Mouse (Mus musculus) embryonic fibroblast, embryonic 13.5 days (primary cell): ENCODE data around the gene Slc3a2. TPM values are rescaled to one million over a fixed set of nuclear protein-coding genes. Genes with fewer than 3 reads are reported as not detected.

ENCODE experiments used
- H3K27ac ChIP-seq: 2 replicates; pipeline ENCODE4 v1.5.1; 2012; ENCODE audit warnings: low read length, control low read depth, inconsistent platforms; ENCODE audit not compliant: insufficient read depth
- H3K4me1 ChIP-seq: 2 replicates; pipeline ENCODE4 v1.6.1; 2011; ENCODE audit warnings: low read length; ENCODE audit not compliant: control insufficient read depth, insufficient read depth
- H3K4me3 ChIP-seq: 2 replicates; pipeline ENCODE4 v1.5.1; 2011; ENCODE audit warnings: mild to moderate bottlenecking, control low read depth, low read length; ENCODE audit not compliant: insufficient read depth
- CTCF ChIP-seq: IDR thresholded peaks from 2 replicates; pipeline ENCODE4 v1.5.1; 2011; ENCODE audit warnings: mild to moderate bottlenecking, control low read depth, low read length, moderate library complexity, borderline replicate concordance; ENCODE audit not compliant: insufficient read depth
- POLR2A ChIP-seq: IDR thresholded peaks from 2 replicates; pipeline ENCODE4 v1.6.1; 2011; ENCODE audit warnings: low read depth, mild to moderate bottlenecking, control low read depth, low read length, moderate library complexity
- polyA plus RNA-seq: library from polyadenylated mRNA; stranded (reverse); fragments of >200 nt; gene quantifications from 2 replicates; pipeline ENCODE4 v1.2.4, GENCODE M21; 2011; ENCODE audit warnings: low read depth; ENCODE audit not compliant: missing spikeins, insufficient read length

Gene Slc3a2
- polyA plus RNA-seq, 1 experiment, result 309 TPM

DNA sequence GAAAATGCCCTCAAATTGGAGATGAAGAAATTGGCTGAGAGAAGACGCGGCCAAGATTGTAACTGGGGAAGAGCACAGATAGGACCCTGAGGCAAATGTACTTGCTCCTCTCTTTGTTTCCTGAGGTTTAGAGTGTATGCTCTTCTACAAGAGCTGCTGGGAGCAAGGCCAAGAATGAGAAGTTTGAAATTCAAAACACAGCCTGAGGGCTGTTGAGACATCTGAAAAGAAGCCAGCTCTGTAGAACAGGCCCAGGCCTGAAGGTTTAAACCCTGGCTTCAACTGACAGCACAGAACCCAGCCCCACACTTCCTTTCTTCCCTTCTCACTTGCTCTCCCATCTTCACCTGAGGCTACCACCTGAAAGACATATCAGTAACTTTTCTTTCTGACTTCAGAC is 13.1 kb downstream of the Slc3a2 start:
- Histone ChIP-seq H3K4me3 (no peak overlapping the region; the same call in 1 of the 2 replicates), H3K4me1 (peaks cover 7% of the 10 kb centered on the region; the same call in 1 of the 2 replicates), H3K27ac (peak overlapping the region; percentile 90)
- TF ChIP-seq POLR2A (no peak), CTCF (no peak)

DNA sequence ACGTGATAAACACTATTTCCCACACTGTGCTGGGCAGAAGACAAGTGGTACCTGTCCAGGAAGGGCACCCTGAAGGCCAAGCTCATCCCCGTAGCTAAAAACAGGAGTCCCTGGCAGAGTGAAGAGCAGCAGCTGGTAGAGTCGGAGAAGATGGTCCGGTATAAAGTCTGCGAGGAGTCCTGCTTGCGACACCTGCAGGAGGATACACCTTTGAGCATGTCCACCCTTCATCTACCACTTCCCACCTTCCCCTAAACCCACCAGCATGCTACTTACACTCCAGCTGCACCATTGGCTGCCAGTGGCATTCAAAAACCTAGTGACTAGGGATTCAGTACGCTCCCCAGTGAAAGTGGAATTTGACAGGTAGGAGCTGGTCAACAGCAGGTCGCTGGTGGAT is 14.2 kb downstream of the Slc3a2 start:
- H3K4me1 ChIP-seq, result peaks cover 7% of the 10 kb centered on the region; the same call in 1 of the 2 replicates
- TF ChIP-seq CTCF, result no peak
- no peak for TF ChIP-seq POLR2A
- H3K27ac ChIP-seq, result no peak overlapping the region
- H3K4me3 ChIP-seq, result no peak overlapping the region

DNA sequence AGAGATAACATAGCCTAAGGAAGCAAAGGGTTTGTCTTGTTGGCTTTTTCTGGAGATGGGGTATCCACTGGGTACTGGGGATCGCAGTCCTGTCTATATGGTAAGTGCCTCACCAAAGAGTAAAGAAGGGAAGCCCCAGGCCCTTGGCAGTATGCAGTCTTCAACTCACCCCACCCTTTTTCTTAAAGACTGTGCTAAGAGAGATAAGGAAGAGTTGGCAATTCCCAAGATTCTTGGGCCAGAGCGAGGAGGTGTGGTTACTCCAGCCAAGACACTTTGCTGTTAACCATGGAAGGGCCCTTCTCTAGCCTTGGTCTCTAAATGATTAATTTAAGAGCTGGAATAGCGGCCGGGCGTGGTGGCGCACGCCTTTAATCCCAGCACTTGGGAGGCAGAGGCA is 16.2 kb downstream of the Slc3a2 start:
- Histone ChIP-seq H3K4me1 (peaks cover 7% of the 10 kb centered on the region; the same call in 1 of the 2 replicates), H3K27ac (no peak overlapping the region), H3K4me3 (no peak overlapping the region)
- TF ChIP-seq CTCF, result no peak

DNA sequence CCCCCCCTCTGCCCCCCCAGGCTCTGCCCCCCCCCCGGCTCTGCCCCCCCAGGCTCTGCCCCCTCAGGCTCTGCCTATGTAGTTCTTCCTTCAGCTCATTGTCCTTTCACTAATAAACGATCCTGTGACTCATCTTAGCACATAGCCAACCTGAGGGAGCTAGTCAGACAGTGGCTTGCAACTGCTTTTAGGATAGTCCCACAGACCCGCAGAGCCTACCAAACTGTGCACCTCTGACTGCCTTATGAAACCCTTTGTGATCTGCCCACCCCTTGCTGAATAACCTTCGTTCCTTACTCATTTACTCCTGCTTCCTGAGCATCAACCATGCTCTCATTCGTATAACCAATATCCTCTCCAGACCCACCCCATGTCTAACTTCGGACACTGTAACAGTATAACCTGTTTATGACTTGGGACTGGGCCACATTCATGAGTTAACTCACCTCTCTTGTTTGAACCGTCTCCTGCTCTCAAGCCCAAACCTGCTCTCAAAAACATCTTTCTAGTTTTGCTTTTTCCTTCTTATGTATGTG is 17.0 kb downstream of the Slc3a2 start:
- H3K27ac ChIP-seq, result no peak overlapping the region; the same call in 1 of the 2 replicates
- H3K4me1 ChIP-seq, result peaks cover 7% of the 10 kb centered on the region; the same call in 1 of the 2 replicates
- TF ChIP-seq POLR2A (0 out of 2 replicates have a peak, but pooled peaks have one; percentile 24), CTCF (no peak)
- no peak overlapping the region for H3K4me3 ChIP-seq

DNA sequence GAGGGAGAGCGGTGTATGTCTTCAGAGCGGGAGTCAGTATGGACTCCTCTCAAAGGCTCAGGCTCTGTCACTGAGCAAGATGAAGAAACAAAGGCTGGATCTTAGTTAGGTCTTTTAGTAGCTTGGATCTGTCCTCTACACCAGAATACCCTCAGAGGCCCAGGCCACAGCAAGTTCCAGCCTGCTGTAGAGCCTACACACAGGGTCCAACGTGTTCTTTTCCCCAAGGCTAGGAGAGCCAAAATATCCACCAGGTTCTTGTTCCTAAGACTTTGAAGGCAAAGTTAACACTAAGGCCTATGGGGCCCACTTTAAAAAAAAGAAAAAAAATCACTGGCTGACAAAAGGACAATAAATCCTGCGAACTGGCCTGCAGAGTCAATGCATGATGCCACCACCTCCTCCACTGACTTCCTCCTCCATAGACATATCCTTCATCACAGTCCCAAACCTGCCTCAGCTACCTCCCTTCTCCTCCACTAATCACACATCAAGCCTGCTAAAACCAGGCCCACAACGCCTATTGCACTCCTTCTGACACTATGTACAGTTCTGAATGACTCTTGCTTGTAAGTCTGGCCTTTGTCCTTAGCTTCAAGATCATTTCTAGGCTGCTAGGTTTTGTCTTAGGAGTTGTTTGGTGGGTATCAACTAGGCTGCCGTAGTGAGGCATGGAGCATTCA is 18.0 kb downstream of the Slc3a2 start:
- TF ChIP-seq POLR2A (0 out of 2 replicates have a peak, but pooled peaks have one; percentile 25), CTCF (no peak)
- H3K27ac ChIP-seq, result peak overlapping the region; percentile 50
- 0 out of 2 replicates have a peak, but pooled peaks cover 4% of the 10 kb centered on the region for H3K4me1 ChIP-seq
- H3K4me3 ChIP-seq, result no peak overlapping the region

DNA sequence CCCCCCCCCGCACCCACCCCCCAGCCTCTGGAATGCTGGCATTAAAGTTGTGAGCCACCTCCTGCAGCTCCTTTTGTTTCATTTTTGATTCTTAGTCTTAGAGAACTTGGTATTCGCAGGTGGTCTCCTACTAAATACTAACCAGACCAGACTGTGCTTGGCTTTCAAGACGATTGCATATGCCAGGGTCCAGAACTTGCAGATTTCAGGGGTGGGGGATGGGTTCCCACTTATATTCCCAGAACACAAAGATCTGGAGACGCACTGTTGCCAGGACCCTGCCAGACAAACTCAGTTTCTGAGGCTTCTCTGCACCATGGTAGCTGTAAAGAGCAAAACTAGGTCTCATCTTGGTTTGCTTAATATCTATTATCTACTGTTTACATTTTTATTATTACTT is 19.6 kb downstream of the Slc3a2 start:
- Histone ChIP-seq H3K4me3 (no peak overlapping the region), H3K4me1 (no peaks in the 10 kb centered on the region), H3K27ac (no peak overlapping the region)
- TF ChIP-seq CTCF, result no peak
- TF ChIP-seq POLR2A, result no peak

DNA sequence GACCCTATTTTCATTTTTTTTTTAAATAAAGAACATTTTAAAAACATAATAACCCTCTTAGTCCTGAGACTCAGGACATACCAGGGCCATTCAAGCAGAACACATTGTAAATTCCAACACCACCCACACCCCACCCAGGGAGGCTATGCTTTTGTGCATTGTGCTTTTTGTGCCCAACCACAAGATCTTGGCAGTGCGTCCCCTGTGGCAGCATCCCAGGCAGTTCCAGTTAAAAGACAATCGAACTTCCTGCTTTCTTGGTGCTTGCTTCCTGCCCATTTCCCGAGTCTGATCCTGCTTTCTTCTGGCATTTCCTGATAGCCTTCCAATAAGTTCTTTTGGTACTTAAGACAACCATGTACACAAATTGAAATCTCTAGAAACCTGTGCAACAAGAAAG is 20.7 kb downstream of the Slc3a2 start:
- TF ChIP-seq POLR2A (no peak), CTCF (no peak)
- Histone ChIP-seq H3K27ac (peak overlapping the region; percentile 75), H3K4me3 (no peak overlapping the region), H3K4me1 (no peaks in the 10 kb centered on the region)

DNA sequence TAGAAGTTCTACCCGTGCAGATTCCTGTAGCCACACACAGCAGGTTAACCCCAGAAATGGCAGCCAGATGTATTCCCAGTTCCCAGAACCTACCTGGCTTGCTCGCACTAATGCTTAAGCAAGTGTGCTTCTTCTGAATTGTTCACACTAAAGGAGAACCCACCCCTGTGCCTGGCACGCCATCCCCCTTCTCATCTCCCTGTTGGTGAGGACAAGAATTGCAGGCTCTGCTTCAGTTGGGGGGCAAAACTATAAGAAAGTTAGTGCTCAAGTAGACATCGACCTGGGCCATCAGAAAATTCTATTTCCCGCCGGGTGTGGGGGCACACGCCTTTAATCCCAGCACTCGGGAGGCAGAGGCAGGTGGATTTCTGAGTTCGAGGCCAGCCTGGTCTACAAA is 23.5 kb downstream of the Slc3a2 start:
- Histone ChIP-seq H3K27ac (no peak overlapping the region), H3K4me1 (no peaks in the 10 kb centered on the region), H3K4me3 (no peak overlapping the region)
- TF ChIP-seq POLR2A, result no peak
- no peak for TF ChIP-seq CTCF

DNA sequence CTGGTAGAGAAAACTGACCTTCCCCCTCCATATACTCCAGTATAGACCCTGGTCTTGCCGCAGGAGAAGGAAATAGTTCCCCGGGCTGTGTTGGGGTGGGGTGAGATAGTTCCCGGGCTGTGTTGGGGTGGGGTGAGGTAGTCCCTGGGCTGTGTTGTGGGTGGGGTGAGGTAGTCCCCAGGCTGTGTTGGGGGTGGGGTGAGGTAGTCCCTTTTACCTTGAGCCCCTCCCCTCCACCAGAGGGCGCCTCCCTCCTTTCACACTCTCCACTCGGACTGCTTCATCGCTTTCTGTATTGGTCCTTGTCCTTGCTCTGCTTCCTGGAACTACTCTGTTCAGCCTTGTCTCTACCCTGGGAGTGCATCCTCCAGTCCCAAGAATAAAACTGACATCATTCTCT is 27.8 kb downstream of the Slc3a2 start:
- Histone ChIP-seq H3K4me1 (no peaks in the 10 kb centered on the region), H3K27ac (no peak overlapping the region), H3K4me3 (no peak overlapping the region)
- TF ChIP-seq CTCF, result 0 out of 2 replicates have a peak, but pooled peaks have one; percentile 2
- no peak for TF ChIP-seq POLR2A

DNA sequence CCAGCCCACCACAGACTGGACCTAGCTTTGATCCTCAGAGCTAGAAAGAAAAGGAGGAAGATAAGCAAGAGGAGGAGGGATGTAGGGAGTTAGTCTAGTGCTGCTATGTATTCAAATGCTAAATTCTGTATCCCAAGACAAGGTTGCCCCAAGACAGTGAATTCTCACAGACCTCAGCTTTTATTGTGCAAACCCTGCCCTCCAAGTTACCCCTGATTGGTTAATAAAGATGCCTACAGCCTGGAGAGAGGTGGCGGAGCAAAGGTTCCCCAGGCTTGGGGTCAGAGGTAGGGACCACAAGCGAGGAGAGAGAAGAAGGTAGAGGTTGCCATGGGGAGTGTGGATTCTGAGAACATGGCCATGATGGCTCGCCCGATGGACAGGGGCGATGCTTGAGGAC is 30.4 kb downstream of the Slc3a2 start:
- H3K4me3 ChIP-seq, result no peak overlapping the region
- H3K4me1 ChIP-seq, result peaks cover 3% of the 10 kb centered on the region; the same call in 1 of the 2 replicates
- no peak overlapping the region for H3K27ac ChIP-seq
- no peak for TF ChIP-seq CTCF
- TF ChIP-seq POLR2A, result no peak
